Mouse (Mus musculus): ENCODE results near the gene Wfdc16.
"Not testable (repeated sequence)": the region's sequence is repeated elsewhere in the genome, so short reads cannot be mapped to it uniquely, and the experiment has no call there.

The Wfdc16 gene

DNA sequence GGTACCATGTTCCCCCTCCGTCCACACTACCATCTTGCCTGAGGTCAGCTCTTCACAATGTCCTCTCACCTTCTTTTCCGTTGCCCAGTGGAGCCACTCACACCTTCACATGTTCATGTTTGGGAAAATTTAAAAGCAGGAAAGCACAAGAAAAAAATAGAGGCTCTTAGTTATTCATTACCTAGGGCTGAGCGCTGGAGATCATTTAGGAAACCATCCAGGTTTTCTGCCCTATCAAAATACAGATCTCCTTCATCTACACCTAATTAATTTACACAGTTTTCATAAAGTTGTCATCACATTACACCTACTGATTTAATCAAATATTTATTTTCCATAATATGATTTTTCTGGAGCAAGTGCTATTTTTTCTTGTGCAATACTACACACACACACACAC is at the start of gene Wfdc16:
Wfdc16 (minus strand) TSS at position 101 of the 400 bp plus-strand sequence.
- DNase-seq (ENCODE audit: low spot score): no peak

- no peak for DNase-seq (ENCODE audit: low spot score)
Measured at GRCm38 (mm10) chr2:164684807-164685206, 46.2 kb upstream of the Wfdc16 start, which contains the start of gene Wfdc13. Wfdc13 (plus strand) TSS chr2:164685107.

DNA sequence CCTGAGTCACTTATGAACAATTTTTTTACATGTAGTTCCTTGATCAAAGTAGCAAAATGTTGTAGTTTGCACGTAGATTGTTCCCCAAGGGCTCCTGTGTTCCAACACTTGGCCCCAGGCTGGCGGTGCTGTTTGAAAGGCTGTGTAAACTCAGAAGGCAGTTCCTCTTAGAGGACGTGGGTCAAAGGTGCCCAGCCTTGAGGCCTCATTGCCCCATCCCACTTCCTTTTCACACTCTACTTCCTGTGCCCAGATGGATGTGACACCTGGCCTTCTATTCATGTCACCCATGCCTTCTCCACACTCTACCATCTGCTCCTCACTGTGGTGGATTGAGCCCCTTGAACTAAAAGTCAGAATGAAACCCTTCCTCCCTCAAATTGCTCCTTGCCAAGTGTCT is 41.3 kb upstream of the Wfdc16 start:
- DNase-seq (ENCODE audit: low spot score): no peak

DNA sequence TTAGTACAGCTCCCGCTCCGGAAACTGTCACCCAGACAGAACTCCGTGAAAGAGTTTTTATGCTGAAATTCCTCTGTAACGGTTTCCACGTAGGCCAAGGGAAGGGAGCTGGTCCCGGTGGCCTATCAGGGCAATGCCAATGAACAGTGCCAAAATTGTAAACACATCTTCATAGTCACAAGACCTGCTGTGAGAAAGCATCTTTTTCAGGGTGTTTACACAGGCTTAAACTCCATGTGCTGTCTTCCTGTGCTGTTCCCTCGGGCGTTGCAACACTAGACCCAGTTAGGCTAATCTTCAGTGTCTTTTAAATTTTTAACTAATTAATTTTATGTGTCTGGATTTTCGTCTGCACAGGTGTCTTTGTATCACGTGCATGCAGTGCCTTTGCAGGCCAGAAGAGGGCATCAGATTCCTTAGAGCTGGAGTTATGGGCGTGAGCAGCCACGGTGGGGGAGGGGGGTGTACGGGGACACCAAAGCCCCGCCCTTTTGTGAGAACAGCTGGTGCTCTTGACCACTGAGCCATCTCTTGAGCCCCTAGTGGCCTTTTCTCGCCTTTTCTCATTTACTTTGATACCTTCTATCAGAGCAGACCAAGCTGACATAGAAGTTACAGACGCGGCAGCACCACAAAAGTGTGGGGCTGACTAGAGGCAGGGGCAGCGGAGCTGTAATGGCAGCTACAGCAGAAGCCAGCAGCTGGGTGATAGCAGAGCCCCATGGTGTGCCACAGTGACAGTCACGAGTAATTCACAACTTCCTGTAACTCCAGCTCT is 40.4 kb upstream of the Wfdc16 start:
- peak; percentile 18 for DNase-seq (ENCODE audit: low spot score)

DNA sequence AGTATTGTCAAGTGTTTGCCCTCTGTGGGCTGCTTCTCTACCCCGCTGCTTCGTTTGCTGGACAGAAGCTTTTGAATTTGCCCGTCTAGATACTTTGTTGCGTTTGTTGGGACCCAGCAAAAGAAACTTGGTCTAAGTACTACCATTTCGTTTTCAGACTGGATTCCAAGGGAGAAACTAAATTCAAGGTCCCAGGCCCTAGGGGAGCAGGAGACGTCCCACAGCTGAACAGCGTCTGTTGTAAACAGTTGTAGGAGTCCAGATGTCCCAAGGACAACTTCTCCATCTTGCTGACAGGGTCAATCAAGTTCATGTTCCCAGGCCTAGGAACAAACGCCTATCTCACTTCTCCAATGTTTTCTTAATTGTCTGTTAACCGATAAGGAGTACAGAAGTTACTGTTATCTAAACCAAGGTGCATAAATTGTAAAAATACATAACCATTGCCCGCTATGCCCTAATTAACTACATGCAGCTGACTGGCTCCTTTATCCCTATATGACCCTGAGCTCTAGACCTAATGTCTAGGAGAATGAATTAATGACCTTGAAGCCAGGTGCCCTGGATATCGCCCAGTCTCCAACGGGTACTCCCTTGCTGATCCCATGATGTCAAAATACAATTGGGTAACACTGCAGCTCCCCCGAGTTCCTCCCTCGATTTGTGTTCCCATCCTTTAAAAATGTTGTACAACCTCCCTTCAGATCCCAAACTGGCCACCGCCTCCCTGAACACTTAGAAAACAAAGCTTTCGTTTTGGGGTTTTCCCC is 38.5 kb upstream of the Wfdc16 start:
- DNase-seq (ENCODE audit: low spot score): no peak

DNA sequence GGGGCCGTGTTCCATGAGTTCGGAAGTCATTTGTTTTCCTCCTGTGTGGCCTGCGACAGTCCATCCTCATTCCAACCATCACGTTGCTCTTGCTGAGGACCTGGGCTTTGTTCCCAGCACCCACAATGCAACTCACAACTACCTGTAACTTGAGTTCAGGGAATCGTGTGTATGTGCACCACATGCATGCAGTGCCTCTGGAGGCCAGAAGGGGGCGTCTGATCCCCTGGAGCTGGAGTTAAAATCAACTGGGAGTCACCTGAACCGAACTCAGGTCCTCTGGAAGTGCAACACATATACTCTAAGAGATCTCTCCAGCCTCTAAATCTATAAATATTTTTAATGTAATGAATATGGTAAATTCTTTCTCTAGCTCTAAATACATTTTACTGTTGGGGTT is 37.5 kb upstream of the Wfdc16 start:
- no peak for DNase-seq (ENCODE audit: low spot score)

DNA sequence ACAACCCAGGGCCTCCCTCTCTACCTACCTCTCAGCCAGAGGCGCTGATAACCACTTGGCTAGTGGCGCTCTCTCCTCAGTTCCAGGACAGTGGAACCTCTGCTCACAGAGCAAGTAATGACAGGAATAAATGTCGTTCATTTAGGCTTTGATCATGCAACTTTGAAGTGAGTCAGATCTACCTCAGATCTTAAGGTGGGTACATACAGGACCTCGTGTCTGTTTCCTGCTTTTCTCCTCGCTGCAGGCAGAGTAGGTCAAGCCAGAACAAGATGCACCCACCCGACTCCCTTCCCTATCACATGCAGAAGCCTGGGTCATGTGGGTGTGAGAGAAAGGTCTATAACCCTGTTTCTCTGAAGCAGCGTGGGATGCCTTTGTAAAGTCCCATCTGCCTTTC is 35.4 kb upstream of the Wfdc16 start, which contains the start of gene Wfdc11:
Wfdc11 (minus strand) TSS at position 101 of the 400 bp plus-strand sequence.
- DNase-seq (ENCODE audit: low spot score): no peak

- DNase-seq (ENCODE audit: low spot score): no peak
Measured at GRCm38 (mm10) chr2:164670938-164671337, 32.3 kb upstream of the Wfdc16 start.

DNA sequence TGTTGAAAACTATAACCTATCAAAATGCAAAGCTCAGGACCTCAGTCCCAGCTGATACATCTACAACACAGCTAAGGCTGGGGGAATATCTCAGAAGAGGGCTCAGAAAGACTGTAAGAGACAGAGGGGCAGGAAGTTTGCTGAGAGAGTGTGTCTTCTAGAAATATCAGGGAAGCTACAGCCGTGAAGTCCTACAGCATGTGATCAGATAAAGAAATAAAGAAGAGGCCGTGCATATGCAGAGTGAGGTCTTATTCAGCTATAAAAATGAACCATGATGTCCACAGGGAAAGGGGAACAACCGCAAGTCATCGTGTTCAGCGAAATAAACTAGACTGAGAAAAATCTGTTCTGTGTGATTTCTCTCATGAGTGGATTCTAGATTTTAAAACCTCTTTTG is 31.7 kb upstream of the Wfdc16 start:
- DNase-seq (ENCODE audit: low spot score): no peak

DNA sequence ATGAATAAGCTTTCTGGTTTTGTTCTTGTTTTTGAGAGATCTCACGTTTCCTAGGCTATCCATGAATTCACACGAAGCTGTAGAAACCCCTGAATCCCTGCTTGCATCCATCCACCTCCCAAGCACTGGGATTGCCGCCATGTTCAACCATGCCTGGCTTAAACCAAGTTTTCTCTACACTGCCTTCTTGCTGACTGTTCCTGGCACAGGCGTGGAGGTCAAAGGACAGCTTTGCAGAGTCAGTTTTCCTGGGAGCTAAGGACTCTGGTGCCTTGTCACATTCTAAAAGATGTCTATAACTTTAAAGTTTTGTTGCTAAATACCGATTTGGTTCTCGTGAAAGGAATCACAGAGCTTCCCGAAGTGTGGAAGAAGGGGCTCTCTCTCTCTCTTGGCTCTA is 26.3 kb upstream of the Wfdc16 start:
- no peak for DNase-seq (ENCODE audit: low spot score)

DNA sequence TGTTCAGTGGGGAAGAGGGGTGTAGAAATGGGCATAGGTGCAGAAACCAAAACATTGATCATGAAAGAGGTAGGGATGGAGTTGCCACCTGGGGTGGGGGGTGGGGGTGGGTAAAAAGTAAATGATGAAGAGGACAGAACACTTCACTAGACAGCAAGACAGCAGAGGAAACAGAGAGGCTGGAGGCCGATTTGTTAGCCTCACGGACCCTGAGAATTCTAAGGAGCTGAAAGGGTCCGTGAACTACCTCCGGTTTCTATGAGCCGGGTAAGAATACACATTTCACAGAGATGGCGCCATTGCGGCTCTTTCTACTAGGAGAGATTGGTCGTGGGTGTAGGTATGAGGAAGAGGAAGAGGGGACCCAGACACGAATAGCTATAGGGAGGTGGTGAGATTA is 17.9 kb upstream of the Wfdc16 start, which contains the start of gene Wfdc9:
Wfdc9 (minus strand) TSS at position 101 of the 400 bp plus-strand sequence.
- DNase-seq (ENCODE audit: low spot score): no peak

DNA sequence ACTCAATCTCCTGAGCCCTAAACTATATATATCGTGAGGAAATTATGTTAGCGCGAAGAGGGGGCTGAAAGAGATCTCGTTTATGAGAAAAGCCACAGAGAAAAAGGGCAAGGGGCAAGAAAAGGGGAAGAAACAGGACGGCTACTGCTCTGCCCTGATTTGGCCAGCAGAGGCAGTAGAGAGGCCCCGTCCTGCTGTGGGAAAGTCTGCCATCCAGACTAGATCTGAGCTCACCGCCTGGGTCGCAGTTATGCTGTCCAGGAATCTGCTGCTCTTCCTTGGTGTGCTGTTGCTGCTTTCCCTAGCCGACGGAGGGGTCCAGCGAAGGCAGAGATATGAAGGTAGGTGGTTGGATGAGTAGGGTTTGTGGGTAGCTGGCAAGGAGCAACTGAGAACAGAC is 17.3 kb upstream of the Wfdc16 start, which contains the start of gene Wfdc10:
Wfdc10 (plus strand) TSS at position 189 of the 400 bp plus-strand sequence.
- DNase-seq (ENCODE audit: low spot score): no peak

- DNase-seq (ENCODE audit: low spot score): no peak
Measured at GRCm38 (mm10) chr2:164641881-164642673, 3.5 kb upstream of the Wfdc16 start.

GRCm38 (mm10) chr2:164641129-164641528 is 2.5 kb upstream of the Wfdc16 start:
- DNase-seq (ENCODE audit: low spot score): no peak

DNA sequence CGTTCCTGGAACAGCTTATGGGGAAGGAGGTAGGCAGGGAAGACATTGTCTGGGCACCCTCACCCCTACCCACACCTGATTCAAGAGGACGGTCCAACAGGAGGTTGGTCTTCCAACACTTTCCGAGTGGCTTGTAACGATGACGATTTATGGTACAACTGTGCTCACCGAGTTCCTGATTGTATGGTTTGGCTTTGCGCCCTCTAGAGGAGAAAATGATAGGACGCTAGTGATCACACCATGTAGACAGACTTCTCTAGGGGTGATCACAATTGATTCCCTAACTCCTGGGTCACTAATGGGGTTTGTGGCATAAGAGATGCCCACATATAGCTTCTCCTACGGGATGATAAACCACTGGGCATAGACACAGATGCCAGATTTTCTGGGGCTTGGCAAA is 3.3 kb downstream of the Wfdc16 start:
- no peak for DNase-seq (ENCODE audit: low spot score)

DNA sequence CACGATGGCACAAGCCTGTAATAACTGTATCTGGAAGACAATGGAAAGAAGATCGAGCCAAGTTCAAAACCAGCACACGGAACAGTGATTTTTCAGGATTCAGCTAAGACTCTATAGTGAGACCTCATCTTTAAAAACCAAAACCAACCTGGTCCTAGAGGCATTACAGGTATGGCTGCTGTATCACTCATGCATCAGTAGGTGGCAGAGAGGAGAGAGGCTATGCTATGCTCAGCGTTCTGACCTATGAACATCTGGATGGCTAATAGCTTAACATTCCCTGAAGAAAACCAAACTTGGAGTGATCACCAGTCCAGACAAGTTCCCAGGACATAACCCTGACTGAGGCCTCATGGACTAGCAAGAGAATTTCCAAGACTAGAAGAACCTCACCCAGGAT is 16.8 kb downstream of the Wfdc16 start:
- no peak for DNase-seq (ENCODE audit: low spot score)

GRCm38 (mm10) chr2:164619050-164619449 is 19.5 kb downstream of the Wfdc16 start:
- DNase-seq (ENCODE audit: low spot score): no peak

GRCm38 (mm10) chr2:164615386-164615785 is 23.2 kb downstream of the Wfdc16 start:
- DNase-seq (ENCODE audit: low spot score): no peak

- DNase-seq (ENCODE audit: low spot score): not testable (repeated sequence)
Measured at GRCm38 (mm10) chr2:164613471-164613870, 25.1 kb downstream of the Wfdc16 start, which contains the start of the genes Wfdc6b and Wfdc8. Wfdc6b (plus strand) TSS chr2:164613522. Wfdc8 (minus strand) TSS chr2:164613626.

DNA sequence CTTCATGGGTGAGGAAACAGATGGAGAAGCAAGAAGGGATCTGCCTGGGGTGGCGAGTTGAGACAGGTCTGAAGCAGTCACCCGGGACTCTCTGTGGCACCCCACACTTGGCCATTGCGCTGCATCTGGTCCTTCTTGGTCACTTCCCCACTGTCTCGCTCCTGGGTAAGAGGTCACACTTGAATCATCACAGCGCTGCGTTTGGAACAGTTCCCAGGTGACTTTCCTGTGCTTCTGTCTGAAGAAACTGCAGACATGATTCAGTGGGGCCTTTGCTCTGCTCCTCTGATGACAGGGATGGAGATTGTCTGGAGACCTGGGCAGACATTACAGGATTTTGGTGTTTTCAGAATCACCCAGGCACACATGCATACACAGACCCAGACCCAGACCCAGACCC is 29.8 kb downstream of the Wfdc16 start:
- DNase-seq (ENCODE audit: low spot score): no peak

- no peak for DNase-seq (ENCODE audit: low spot score)
Measured at GRCm38 (mm10) chr2:164604411-164604810, 34.2 kb downstream of the Wfdc16 start.

GRCm38 (mm10) chr2:164603482-164603881 is 35.1 kb downstream of the Wfdc16 start:
- DNase-seq (ENCODE audit: low spot score): no peak

Measured in MN1 (cell line).